Mouse (Mus musculus) midbrain, embryonic 15.5 days (tissue): ENCODE measurements around the gene Nr1h5. TPM values are rescaled to one million over a fixed set of nuclear protein-coding genes. Genes with fewer than 3 reads are reported as not detected.

Experiments used
- ATAC-seq: fragments of 200-750 bp; cut with Nextera tagmentation; replicated peaks from 2 replicates; pipeline ENCODE4 v1.8.0; 2017; ENCODE audit warnings: moderate TSS enrichment
- H3K27ac ChIP-seq: fragments of 300-500 bp; sonication (generic); 2 replicates; pipeline ENCODE4 v1.5.1; 2015; ENCODE audit warnings: mild to moderate bottlenecking, inconsistent platforms
- H3K27me3 ChIP-seq: fragments of 300-500 bp; sonication (generic); replicated peaks from 2 replicates; pipeline ENCODE4 v1.6.1; 2015; ENCODE audit warnings: inconsistent platforms
- H3K36me3 ChIP-seq: fragments of 300-500 bp; sonication (generic); replicated peaks from 2 replicates; pipeline ENCODE4 v1.6.1; 2015; ENCODE audit warnings: inconsistent platforms
- H3K4me1 ChIP-seq: fragments of 300-500 bp; sonication (generic); 2 replicates; pipeline ENCODE4 v1.6.1; 2015; ENCODE audit warnings: inconsistent platforms
- H3K4me2 ChIP-seq: fragments of 300-500 bp; sonication (generic); 2 replicates; pipeline ENCODE4 v1.6.1; 2015; ENCODE audit warnings: inconsistent platforms, mild to moderate bottlenecking, moderate library complexity
- H3K4me3 ChIP-seq: fragments of 300-500 bp; sonication (generic); 2 replicates; pipeline ENCODE4 v1.5.1; 2015; ENCODE audit warnings: mild to moderate bottlenecking, inconsistent platforms
- H3K9ac ChIP-seq: fragments of 300-500 bp; sonication (generic); 2 replicates; pipeline ENCODE4 v1.6.1; 2015; ENCODE audit warnings: mild to moderate bottlenecking, inconsistent platforms
- H3K9me3 ChIP-seq: fragments of 300-500 bp; sonication (generic); 2 replicates; pipeline ENCODE4 v1.6.1; 2016; ENCODE audit warnings: inconsistent platforms
- WGBS: fragments of 180-500 bp; shearing (Covaris S2); methylation state at CpG from one replicate; pipeline ENCODE4 v1.1.7; 2015; ENCODE audit warnings: mixed read lengths; 5-methylcytosine and 5-hydroxymethylcytosine counted together
- polyA plus RNA-seq: library from polyadenylated mRNA; unstranded; fragments of >200 nt; fragmentation: Nextera tagmentation; extraction: Ambion mirVana; gene quantifications from 2 replicates; pipeline ENCODE4 v1.2.1, GENCODE M21; 2015

Nr1h5 gene
- polyA plus RNA-seq, 1 experiment from 2014 or later = 0.17 TPM

DNA sequence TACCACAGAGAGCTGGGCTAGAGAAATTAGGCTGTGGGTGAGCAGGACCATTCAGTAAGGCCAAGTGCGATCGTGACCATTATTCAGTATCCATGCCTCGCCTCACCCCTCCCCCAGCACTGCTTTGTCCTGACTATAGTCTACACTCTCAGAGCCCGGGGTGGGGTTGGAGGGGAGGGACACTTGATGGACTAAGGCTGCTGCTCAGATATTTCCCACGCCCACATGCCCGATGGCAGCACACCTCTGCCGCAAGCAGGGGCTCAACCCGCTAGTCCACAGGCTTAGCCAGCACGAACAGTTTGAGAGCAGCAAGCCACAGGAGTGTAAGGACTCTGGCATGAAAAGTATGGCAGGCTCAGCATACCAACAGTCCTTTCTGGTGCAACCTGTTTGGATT lies 6.1 kb upstream of the Nr1h5 start:
- no peak overlapping the region for H3K4me3 ChIP-seq
- no peak overlapping the region for H3K27ac ChIP-seq
- H3K36me3 ChIP-seq = no peaks in the 10 kb centered on the region
- ATAC-seq = no peak
- H3K4me2 ChIP-seq = peak overlapping the region; percentile 17; the same call in 1 of the 2 replicates
- 46% methylated on average over 9 of the region's 9 CpGs for WGBS
- no peaks in the 10 kb centered on the region for H3K9me3 ChIP-seq
- H3K9ac ChIP-seq = no peak overlapping the region
- H3K27me3 ChIP-seq = no peaks in the 10 kb centered on the region
- H3K4me1 ChIP-seq = no peaks in the 10 kb centered on the region

DNA sequence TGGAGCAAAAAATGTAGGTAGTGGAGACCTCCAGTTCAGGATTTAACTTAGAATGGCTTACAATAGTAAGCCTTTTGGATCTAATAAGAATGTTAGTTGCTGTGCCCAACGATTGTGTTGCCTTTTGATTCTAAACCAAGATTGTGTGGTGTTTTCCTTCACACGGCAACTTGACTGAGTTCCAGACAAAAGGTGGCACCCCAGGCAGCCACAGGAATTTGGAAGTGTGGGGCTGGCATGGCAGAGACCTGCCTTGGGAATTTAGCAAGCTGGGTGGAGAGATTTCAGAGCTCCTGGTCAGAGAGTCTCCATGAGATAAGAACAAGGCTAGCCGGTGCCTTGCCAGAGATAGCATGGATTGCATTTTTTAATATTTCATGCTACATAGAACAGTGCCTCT lies 8.3 kb downstream of the Nr1h5 start:
- H3K4me1 ChIP-seq = no peaks in the 10 kb centered on the region
- H3K27ac ChIP-seq = no peak overlapping the region
- no peak overlapping the region for H3K9ac ChIP-seq
- no peak for ATAC-seq
- no peak overlapping the region for H3K4me2 ChIP-seq
- no peaks in the 10 kb centered on the region for H3K36me3 ChIP-seq
- H3K4me3 ChIP-seq = no peak overlapping the region
- no peaks in the 10 kb centered on the region for H3K27me3 ChIP-seq
- WGBS = 55% methylated on average over 3 of the region's 3 CpGs
- H3K9me3 ChIP-seq = no peaks in the 10 kb centered on the region

DNA sequence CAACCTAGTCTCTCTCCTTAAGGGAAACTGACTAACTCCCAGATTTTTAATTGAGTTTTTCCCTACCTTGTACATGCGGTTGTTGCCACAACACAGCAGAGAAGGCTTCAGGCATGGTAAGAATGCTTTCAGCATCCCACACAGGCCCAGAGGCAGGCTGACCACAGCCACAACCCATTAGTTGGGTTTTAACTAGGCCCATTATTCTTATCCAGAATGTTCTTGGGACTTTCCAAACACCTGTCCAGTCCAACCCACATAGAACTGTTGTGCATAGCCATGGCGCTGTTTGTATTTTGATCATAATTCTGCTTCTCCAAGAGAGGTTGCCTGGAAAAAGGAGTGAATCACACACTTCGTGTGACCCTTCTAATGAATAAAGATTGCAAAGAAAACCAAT lies 8.8 kb downstream of the Nr1h5 start:
- H3K4me3 ChIP-seq = no peak overlapping the region
- H3K9me3 ChIP-seq = no peaks in the 10 kb centered on the region
- H3K9ac ChIP-seq = no peak overlapping the region
- H3K36me3 ChIP-seq = no peaks in the 10 kb centered on the region
- 78% methylated on average over 3 of the region's 3 CpGs for WGBS
- H3K4me1 ChIP-seq = no peaks in the 10 kb centered on the region
- H3K27me3 ChIP-seq = no peaks in the 10 kb centered on the region
- no peak overlapping the region for H3K4me2 ChIP-seq
- no peak overlapping the region for H3K27ac ChIP-seq
- no peak for ATAC-seq

DNA sequence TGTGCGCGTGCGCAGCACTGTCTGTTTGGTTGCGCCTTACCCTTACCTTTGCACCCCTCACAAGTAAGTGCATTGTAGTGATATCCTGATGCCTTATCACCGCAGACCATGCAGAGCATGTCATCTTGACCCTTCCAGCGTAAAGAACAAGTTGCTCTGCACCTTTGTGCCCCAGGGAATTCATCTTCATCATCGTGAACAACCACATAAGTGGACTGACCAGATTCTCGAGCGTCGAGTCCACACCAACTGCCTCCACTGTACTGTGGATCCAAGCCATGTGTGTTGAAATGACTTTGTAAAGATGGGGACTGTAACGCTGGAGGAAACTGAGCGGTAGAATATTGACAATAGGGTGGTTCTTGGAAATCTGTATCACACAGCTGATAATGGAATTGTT lies 9.5 kb downstream of the Nr1h5 start:
- Histone ChIP-seq H3K36me3 (no peaks in the 10 kb centered on the region), H3K4me2 (no peak overlapping the region), H3K9me3 (no peaks in the 10 kb centered on the region), H3K4me3 (no peak overlapping the region), H3K9ac (no peak overlapping the region), H3K27me3 (no peaks in the 10 kb centered on the region), H3K27ac (no peak overlapping the region), H3K4me1 (no peaks in the 10 kb centered on the region)
- WGBS = 93% methylated on average over 12 of the region's 12 CpGs
- no peak for ATAC-seq

DNA sequence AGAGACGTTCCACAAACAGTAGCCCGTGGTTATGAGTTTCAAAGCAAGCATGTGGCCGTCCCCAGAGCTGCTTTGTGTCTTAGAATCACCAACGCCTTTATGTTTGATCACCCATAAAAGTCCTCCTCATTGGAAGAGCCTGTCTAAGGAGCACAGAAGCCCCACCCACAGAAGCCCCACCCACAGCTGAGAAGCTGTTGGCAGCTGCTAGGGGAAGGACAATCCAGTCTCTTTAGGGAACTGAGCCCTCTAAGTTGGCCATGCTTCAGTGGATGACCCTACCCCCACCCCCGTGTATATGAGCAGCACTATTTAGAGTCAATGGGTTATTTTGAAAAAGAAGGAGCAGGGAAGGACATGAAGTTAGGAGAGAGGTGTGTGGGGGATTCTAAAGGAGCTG lies 17.1 kb downstream of the Nr1h5 start:
- no peak overlapping the region for H3K4me2 ChIP-seq
- 42% methylated on average over 5 of the region's 5 CpGs for WGBS
- no peak for ATAC-seq
- no peak overlapping the region for H3K4me3 ChIP-seq
- H3K36me3 ChIP-seq = no peaks in the 10 kb centered on the region
- H3K9ac ChIP-seq = no peak overlapping the region
- H3K9me3 ChIP-seq = no peaks in the 10 kb centered on the region
- H3K27me3 ChIP-seq = no peaks in the 10 kb centered on the region
- H3K4me1 ChIP-seq = no peaks in the 10 kb centered on the region
- H3K27ac ChIP-seq = no peak overlapping the region

DNA sequence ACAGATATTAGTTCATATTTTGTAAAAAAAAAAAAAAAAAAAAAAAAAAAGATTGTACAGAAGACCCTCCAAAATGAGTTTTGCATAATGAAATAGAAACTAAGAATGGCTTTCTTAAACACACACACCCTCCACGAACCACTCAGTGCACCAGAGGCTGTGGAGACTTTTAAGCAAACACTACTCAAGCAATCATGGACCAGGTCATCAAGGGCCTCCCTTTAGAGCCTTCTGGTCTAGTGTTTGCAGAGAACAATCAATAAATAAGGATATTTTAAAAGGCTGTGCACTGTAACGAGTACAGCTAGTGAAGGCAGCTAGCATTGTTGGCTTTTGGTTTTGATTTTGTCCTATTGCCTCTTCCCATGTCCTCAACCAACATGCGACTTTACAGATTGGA lies 17.6 kb downstream of the Nr1h5 start:
- no peak for ATAC-seq
- no peak overlapping the region for H3K9ac ChIP-seq
- no peak overlapping the region for H3K4me2 ChIP-seq
- H3K27me3 ChIP-seq = no peaks in the 10 kb centered on the region
- H3K4me1 ChIP-seq = no peaks in the 10 kb centered on the region
- 72% methylated on average over 3 of the region's 3 CpGs for WGBS
- no peaks in the 10 kb centered on the region for H3K9me3 ChIP-seq
- H3K4me3 ChIP-seq = no peak overlapping the region
- H3K27ac ChIP-seq = no peak overlapping the region
- no peaks in the 10 kb centered on the region for H3K36me3 ChIP-seq

DNA sequence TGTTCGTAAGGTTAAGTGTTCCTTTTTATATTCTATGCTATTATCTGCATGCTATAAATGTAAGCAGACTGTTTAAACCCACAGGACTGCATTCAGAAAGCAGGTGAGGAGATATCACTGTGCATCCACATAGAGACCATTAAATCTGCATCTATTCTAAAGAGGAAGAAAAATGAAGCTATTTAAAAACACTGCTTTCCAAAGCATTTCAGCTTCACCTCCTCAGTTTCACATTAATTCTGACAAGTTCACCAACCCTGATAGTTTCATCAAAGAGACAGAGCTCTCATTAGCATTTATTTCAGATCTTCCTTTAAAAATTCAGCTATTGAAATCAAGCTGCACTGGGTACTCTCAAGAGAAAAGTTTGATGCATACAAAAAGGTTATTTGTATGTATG lies 25.8 kb downstream of the Nr1h5 start:
- peak; percentile 54 for ATAC-seq
- no peak overlapping the region for H3K4me3 ChIP-seq
- H3K36me3 ChIP-seq = no peaks in the 10 kb centered on the region
- no peak overlapping the region for H3K4me2 ChIP-seq
- H3K27me3 ChIP-seq = no peaks in the 10 kb centered on the region
- WGBS = 78% methylated on average over 1 of the region's 1 CpGs
- H3K9me3 ChIP-seq = no peaks in the 10 kb centered on the region
- no peaks in the 10 kb centered on the region for H3K4me1 ChIP-seq
- H3K9ac ChIP-seq = no peak overlapping the region
- 0 out of 2 replicates have a peak overlapping the region, but pooled peaks have one; percentile 48 for H3K27ac ChIP-seq

DNA sequence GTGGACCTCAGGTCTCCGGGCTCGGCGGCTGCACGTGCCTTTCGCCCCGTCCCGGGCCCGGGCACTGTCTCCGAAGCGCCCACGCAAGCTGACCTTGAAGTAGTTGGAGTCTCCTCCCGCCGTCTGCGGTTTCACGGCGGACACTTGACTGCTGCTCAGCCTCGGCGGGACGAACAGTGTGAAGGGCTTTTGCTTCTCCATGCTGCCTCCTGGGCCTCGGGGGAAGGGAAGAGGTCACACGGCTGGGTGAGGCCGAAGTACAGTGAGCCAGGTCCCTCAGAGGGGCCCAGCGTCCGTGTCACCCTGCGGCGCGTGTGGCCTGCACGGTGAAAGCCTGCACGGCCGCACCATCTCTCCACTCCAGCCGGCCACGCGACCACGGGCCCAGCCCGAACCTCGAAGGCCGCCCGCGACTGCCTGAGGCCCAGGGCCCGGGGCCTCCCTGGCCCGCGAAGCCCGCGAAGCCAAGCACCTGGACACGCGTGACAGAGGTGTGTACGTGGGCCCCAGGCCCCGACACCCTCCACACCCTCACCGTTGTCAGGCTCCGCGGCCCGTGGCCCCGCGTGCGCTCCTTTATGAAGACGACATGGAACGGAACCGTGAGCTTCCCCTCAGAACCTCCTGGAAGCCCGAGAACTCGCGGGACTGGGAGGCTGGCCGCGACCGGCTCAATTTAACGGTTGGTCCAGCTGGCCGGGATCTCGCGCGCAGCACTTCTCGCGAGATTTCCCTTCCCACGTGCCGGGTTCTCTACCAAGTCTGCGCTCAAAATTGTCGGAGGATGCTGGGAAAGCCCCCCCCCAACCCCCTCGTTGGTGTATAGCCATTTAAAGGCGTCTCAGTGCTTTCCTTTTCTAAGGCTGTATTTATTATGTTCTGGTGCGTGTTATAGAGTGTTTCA lies 28.2 kb downstream of the Nr1h5 start, which contains the start of gene Sycp1:
Sycp1 (minus strand) TSS at position 650 of the 904 bp plus-strand sequence.
- WGBS = 94% methylated on average over 78 of the region's 78 CpGs
- no peaks in the 10 kb centered on the region for H3K9me3 ChIP-seq

DNA sequence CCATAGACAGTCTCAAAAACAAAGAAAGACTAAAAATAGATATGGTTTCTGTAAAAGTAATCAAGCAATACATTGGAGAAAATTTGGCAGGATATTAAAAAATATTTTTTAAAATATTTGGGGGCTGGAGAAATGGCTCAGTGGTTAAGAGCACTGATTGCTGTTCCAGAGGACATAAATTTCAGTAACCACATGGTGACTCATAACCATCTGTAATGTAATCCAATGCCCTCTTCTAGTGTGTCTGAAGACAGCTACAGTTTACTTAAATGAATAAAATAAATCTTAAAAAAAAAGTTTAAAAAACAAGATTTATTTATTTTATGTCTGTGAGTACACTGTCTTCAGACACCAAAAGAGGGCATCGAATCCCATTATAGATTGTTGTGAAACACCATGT lies 64.8 kb downstream of the Nr1h5 start:
- H3K36me3 ChIP-seq = no peaks in the 10 kb centered on the region
- H3K9ac ChIP-seq = no peak overlapping the region
- no peaks in the 10 kb centered on the region for H3K4me1 ChIP-seq
- ATAC-seq = no peak
- no peak overlapping the region for H3K27ac ChIP-seq
- no peak overlapping the region for H3K4me2 ChIP-seq
- WGBS = 92% methylated on average over 1 of the region's 1 CpGs
- no peaks in the 10 kb centered on the region for H3K9me3 ChIP-seq
- H3K27me3 ChIP-seq = no peaks in the 10 kb centered on the region
- H3K4me3 ChIP-seq = no peak overlapping the region

More for the DNA sequence above, 28.2 kb downstream of the Nr1h5 start, which contains the start of gene Sycp1:
- H3K36me3 ChIP-seq = no peaks in the 10 kb centered on the region
- H3K27me3 ChIP-seq = no peaks in the 10 kb centered on the region
- H3K4me1 ChIP-seq = no peaks in the 10 kb centered on the region
- H3K27ac ChIP-seq = no peak within 1 kb of the TSS
- no peak within 1 kb of the TSS for H3K4me2 ChIP-seq
- no peak within 1 kb of the TSS for H3K9ac ChIP-seq
- no peak within 1 kb of the TSS for H3K4me3 ChIP-seq
- ATAC-seq = no peak

Other genes starting within 250 kb of the Nr1h5 start
- gene Tspan2, start 229.6 kb downstream of the Nr1h5 start, polyA plus RNA-seq = 8.9 and 9.6 TPM in 2 replicates
- 0.73 and 0.81 TPM in 2 replicates for gene Tshb, start 181.4 kb downstream of the Nr1h5 start, polyA plus RNA-seq
- gene Sycp1, start 28.0 kb downstream of the Nr1h5 start, polyA plus RNA-seq = not detected in 2 replicates
- 57.0 and 59.2 TPM in 2 replicates for gene Sike1, start 31.6 kb upstream of the Nr1h5 start, polyA plus RNA-seq
- gene Csde1, start 56.3 kb upstream of the Nr1h5 start, polyA plus RNA-seq = 351 and 378 TPM in 2 replicates
- 92.6 and 93.0 TPM in 2 replicates for gene Nras, start 94.2 kb upstream of the Nr1h5 start, polyA plus RNA-seq
- gene Ampd1, start 109.9 kb upstream of the Nr1h5 start, polyA plus RNA-seq = 0.06 TPM in 1 of 2 replicates, not detected in the other
- gene Dennd2c, start 138.5 kb upstream of the Nr1h5 start, polyA plus RNA-seq = 1.3 and 1.4 TPM in 2 replicates
- 221 and 230 TPM in 2 replicates for gene Bcas2, start 207.5 kb upstream of the Nr1h5 start, polyA plus RNA-seq